Mouse (Mus musculus) Patski (cell line): ENCODE data around the gene Renbp. TPM values are rescaled to one million over a fixed set of nuclear protein-coding genes. Genes with fewer than 3 reads are reported as not detected.

Source experiments
- ATAC-seq: fragments of 100-300 bp; one replicate; pipeline ENCODE4 v1.8.0; 2021
- CTCF ChIA-PET: fragments of 350-600 bp; sonication (Branson Sonifier 250); formaldehyde crosslinking; loops from one replicate; lab custom pipeline; 2022; ENCODE audit warnings: inconsistent platforms; lab: Charles Lee
- POLR2A ChIA-PET: fragments of 350-600 bp; sonication (Branson Sonifier 250); formaldehyde crosslinking; loops from one replicate; lab custom pipeline; 2022; ENCODE audit warnings: antibody characterized with exemption, inconsistent platforms; lab: Charles Lee
- DNase-seq: peaks from one replicate; pipeline ENCODE4 v3.0.0-alpha.2; 2011; ENCODE audit warnings: low read depth, low spot score
- H3K27me3 ChIP-seq: fragments of 371-371 bp; one replicate; pipeline ENCODE4 v1.5.1; 2021
- CTCF ChIP-seq: fragments of 100-300 bp; IDR thresholded peaks from one replicate; pipeline ENCODE4 v1.5.1; 2021
- in situ Hi-C: fragments of 300-500 bp; cut with MboI; formaldehyde crosslinking; loops from 3 replicates; pipeline ENCODE4 v1.11.1; 2018; ENCODE audit warnings: low pct_unique_long_range_greater_than_20kb, mixed read lengths
- polyA plus RNA-seq: library from polyadenylated mRNA; unstranded; gene quantifications from one replicate; pipeline ENCODE4 v1.2.3, GENCODE M21; 2021

Gene Renbp
- polyA plus RNA-seq, 1 experiment from 2014 or later, result 166 TPM

DNA sequence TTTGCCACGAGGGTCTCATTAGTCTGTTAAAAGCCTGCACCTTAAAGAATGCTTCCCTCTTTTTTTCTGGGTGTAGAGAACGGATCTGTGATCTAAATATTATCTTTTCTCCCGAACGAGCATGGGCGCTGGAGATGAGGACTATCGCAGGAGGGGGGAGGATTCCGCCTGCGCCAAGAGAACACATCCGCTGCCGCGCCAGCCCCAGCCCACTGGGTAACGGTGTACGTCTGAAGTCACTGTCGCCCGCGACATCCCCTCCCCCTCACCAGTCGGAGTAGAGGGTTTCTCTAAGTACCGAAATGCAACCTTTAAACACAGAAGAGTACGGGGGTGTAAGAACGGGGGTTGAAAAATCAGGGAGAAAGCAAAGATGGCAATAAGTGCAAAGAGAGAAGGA is 34.7 kb upstream of the Renbp start:
- ATAC-seq, result no peak
- H3K27me3 ChIP-seq, result no peaks in the 10 kb centered on the region
- POLR2A ChIA-PET, result no interaction called here
- TF ChIP-seq CTCF, result no peak
- in situ Hi-C loops, result loop anchor here (5.0 to 25.0 kb wide), 3 partner anchors 57 to 447 kb away; partner anchors contain the start of gene Irak1
- no peak for DNase-seq
- CTCF ChIA-PET, result no interaction called here

DNA sequence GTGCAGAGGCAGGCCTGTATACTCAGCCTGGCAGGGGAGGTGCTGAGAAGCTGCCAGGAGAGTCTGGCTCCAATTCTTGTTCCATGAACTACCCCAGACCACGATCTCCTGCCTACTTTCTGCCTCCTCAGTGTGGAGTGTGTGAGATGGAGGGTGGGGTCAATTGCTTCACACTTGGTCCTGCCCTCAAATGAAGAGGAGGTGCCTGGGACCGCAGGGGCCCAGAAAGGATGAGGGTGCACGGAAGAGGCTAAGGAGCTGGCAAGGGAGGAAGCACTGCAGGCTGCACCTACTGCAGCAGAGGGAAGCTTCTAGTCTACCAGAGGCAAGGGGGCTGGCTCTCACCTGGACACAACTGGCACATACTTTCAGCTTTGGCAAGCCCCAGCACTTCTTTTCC is 33.7 kb upstream of the Renbp start:
- no peak for ATAC-seq
- TF ChIP-seq CTCF, result no peak
- CTCF ChIA-PET, result no interaction called here
- POLR2A ChIA-PET, result no interaction called here
- no peaks in the 10 kb centered on the region for H3K27me3 ChIP-seq
- no peak for DNase-seq
- in situ Hi-C loops, result loop anchor here (25.0 kb wide), 1 partner anchor 448 kb away; no protein-coding TSS in a partner anchor

DNA sequence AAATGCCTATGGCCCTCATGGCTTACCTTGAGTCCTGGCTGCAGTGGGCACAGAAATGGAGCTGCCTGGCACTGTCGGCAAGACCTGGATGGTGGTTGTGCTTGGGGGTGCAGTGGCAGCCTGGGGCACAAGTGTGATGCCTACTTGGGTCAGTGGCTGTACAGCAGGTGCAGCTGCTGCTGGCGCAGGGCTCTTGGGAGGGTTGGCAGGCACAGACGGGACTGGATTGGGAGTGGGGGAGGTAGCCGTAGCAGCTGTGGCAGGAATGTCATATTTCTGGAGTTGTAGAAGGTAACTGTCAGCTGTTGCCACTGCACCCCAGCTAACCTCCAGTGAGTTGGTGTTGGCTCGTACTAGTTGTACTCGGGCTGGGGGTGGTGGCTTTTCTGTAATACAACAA is 24.3 kb upstream of the Renbp start:
- no peak for TF ChIP-seq CTCF
- ATAC-seq, result no peak
- POLR2A ChIA-PET, result no interaction called here
- no peak for DNase-seq
- in situ Hi-C loops, result loop anchor here (25.0 kb wide), 1 partner anchor 457 kb away; no protein-coding TSS in a partner anchor
- CTCF ChIA-PET, result no interaction called here
- H3K27me3 ChIP-seq, result no peaks in the 10 kb centered on the region

DNA sequence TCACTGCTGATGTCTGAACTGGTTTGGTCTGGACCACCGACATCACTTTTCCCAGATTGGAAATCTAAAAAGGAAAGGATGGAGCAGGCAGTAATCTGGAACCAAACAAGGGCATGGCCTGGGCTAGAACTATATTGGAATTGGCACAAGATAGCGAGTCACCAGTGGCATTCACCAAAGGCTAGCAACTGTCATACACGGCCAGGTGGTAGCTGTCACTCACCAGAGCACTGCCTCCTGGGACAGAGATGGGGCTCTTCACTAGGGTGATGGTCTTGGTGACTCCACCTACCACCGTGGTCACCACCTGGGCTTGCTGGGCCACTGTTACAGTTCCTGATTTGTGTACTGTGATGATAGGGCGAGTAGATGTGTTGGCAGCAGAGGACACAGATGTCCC is 22.0 kb upstream of the Renbp start:
- in situ Hi-C loops, result loop anchor here (25.0 kb wide), 1 partner anchor 460 kb away; no protein-coding TSS in a partner anchor
- ATAC-seq (no peak), DNase-seq (no peak)
- POLR2A ChIA-PET, result no interaction called here
- CTCF ChIA-PET, result no interaction called here
- no peak for TF ChIP-seq CTCF
- H3K27me3 ChIP-seq, result peaks cover 2% of the 10 kb centered on the region

DNA sequence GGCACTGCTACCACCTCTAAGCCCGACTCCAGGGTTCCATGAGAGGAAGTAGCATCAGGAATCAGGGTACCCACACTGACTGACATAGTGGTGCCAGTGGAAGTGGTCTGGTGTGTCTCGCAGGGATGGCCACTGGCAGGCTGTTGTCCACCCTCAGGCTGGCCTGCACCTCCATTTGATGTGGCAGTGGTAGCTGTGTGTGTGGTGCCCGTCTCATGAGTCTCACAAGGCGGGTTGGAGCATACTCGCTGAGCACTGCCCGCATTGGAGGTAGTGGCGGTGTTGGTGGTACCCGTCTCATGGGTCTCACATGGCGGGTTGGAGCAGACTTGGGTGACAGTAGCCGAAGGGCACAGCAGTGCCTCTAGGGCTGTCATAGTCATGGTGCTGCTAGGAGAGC is 18.7 kb upstream of the Renbp start:
- H3K27me3 ChIP-seq, result peaks cover 2% of the 10 kb centered on the region
- TF ChIP-seq CTCF, result no peak
- DNase-seq (no peak), ATAC-seq (no peak)
- CTCF ChIA-PET, result interaction anchor here (1.0 to 1.3 kb wide), 2 partner anchors 11 to 55 kb away, joined by 3 read pairs; no protein-coding TSS in a partner anchor
- in situ Hi-C loops, result no loop called here
- POLR2A ChIA-PET, result no interaction called here

DNA sequence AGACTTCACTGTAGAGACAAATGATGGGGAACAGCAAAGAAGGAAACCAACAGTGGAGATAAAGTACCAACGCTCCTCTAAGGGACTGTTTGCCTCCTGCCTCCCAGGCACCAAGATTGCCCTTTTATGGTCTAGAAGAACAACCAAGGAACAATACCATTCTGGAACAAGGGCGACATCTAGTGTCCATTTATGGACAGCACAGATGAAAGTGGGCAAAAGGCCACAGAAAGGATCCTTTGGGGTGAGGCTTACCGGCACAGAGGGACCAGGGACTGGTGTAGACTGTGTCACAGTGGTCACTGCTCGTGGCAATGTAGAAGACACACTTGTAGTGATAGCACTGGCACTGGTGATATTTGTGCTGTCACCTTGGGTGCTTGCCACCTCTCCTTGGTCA is 18.0 kb upstream of the Renbp start:
- ATAC-seq, result peak; percentile 40
- TF ChIP-seq CTCF, result no peak
- CTCF ChIA-PET, result interaction anchor here (1.0 to 1.3 kb wide), 2 partner anchors 10 to 55 kb away, joined by 3 read pairs; no protein-coding TSS in a partner anchor
- no peak for DNase-seq
- POLR2A ChIA-PET, result no interaction called here
- H3K27me3 ChIP-seq, result peaks cover 2% of the 10 kb centered on the region
- in situ Hi-C loops, result no loop called here

DNA sequence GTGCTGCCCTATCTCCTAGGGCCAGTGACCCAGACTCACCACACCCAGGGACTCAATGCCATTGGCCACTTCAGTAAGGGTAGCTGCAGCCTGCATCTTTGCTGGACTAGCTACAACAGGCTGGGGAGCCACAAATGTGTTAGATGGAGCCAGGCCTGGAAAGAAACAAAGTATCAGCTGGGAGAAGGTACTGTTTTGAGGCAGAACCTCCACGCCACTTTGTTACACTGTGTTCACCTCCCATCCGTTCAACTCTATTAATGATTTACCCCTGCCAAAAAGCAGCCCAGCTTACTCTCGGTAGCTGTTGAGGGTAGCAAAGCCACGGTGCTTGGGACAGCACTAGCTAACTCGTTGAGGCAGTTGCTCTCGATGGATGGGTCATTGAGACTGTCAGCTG is 16.2 kb upstream of the Renbp start:
- DNase-seq (no peak), ATAC-seq (no peak)
- TF ChIP-seq CTCF, result no peak
- in situ Hi-C loops, result no loop called here
- peaks cover 2% of the 10 kb centered on the region for H3K27me3 ChIP-seq
- ChIA-PET POLR2A (interaction anchor here (1.0 to 1.3 kb wide), 2 partner anchors 10 to 21 kb away, joined by 3 to 4 read pairs; no protein-coding TSS in a partner anchor), CTCF (interaction anchor here (1.5 to 1.9 kb wide), 2 partner anchors 11 to 17 kb away, joined by 4 to 5 read pairs; partner anchors contain the start of gene Renbp)

DNA sequence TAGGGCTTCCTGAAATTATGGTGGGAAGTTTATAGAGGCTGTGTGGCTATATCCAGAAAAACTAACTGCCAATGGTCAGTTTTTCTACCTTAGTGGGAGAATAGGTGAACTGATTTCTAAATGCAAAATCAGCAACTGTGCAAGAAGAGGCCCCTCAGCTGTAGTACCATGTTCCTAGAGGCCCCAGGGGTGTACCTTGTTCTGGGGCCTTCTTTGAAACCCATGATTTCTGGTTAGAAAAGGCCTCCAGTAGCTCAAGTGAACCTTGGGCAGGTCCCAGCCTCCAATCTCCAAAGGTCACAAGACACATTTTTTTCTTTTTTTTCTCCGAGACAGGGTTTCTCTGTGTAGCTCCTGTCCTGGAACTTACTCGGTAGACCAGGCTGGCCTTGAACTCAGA is 11.6 kb upstream of the Renbp start:
- no peak for TF ChIP-seq CTCF
- CTCF ChIA-PET, result no interaction called here
- POLR2A ChIA-PET, result interaction anchor here (1.1 kb wide), 1 partner anchor 20 kb away, joined by 3 read pairs; no protein-coding TSS in a partner anchor
- DNase-seq (no peak), ATAC-seq (no peak)
- H3K27me3 ChIP-seq, result peaks cover 7% of the 10 kb centered on the region
- in situ Hi-C loops, result no loop called here

DNA sequence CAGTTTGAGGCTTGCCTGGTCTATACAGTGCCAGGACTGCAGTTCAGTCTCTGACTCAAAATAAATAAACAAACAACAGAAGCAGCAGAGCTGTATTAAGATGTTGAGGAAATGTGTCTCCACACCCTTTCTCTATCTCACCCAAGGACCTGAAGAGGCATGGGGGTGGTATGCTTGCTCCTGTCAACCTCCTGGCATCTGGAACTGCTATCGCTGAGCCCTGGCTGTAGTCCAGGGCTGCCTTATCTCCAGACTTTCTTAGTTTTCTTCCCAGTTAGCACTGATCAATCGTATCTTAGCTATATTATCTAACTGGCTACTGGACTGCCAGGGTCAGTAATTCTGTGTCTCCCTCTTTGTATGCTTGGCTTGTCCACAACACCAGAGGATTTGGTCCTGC is 11.2 kb upstream of the Renbp start:
- peaks cover 7% of the 10 kb centered on the region for H3K27me3 ChIP-seq
- ATAC-seq (no peak), DNase-seq (no peak)
- ChIA-PET POLR2A (no interaction called here), CTCF (no interaction called here)
- no peak for TF ChIP-seq CTCF
- in situ Hi-C loops, result no loop called here

DNA sequence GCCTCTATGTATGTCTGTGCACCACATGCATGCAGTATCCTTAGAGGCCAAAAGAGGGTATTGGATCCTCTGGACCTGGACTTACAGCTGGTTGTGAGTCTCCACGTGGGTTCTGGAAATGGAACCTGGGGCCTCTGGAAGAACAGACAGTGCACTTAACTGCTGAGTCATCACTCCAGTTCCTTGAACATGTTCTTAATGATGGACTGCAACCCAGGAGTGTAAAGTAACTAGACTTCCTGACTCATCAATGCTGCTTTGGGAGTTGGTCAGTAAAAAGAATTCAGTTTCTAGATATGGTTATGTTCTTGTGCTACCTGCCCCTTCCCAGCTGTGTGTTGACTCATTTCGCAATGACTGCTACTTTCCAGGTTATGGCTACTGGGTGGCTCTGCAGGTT is 1.2 kb upstream of the Renbp start:
- H3K27me3 ChIP-seq, result peaks cover 12% of the 10 kb centered on the region
- DNase-seq (no peak), ATAC-seq (no peak)
- in situ Hi-C loops, result no loop called here
- ChIA-PET POLR2A (no interaction called here), CTCF (no interaction called here)
- TF ChIP-seq CTCF, result no peak

DNA sequence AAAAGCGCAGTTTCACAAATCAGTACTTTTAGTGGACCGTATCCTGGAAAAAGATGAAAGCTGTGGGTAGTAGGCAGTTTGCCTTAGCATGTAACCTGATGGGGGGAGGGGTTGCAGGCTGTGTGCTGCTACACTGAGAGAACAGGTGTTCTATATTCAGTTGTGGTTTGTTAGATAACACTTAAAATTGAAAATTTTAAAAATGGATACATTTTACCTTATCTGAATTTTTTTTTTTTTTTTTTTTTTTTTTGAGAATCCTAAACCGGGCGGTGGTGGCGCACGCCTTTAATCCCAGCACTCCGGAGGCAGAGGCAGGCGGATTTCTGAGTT is 8.1 kb downstream of the Renbp start:
- H3K27me3 ChIP-seq, result peaks cover 7% of the 10 kb centered on the region
- ATAC-seq (no peak), DNase-seq (no peak)
- TF ChIP-seq CTCF, result no peak
- ChIA-PET POLR2A (interaction anchor here (1.2 kb wide), 1 partner anchor 20 kb away, joined by 3 read pairs; no protein-coding TSS in a partner anchor), CTCF (no interaction called here)
- in situ Hi-C loops, result no loop called here
